Mouse (Mus musculus): ENCODE measurements around the gene Slc6a21. TPM values are rescaled to one million over a fixed set of nuclear protein-coding genes. Genes with fewer than 3 reads are reported as not detected.
A peak's percentile ranks its signal among the peaks of the same experiment; 100 is the strongest.

Gene Slc6a21
- polyA plus RNA-seq, 1 experiment from 2014 or later = not detected

- no peak overlapping the region for H3K27ac ChIP-seq (ENCODE audit: low read length)
- peak overlapping the region; percentile 24 for H3K4me3 ChIP-seq (ENCODE audit: low read depth, low read length)
- H3K9me3 ChIP-seq (replicated peaks; ENCODE audit: control insufficient read depth, low read length, poor library complexity, severe bottlenecking) = no peaks in the 10 kb centered on the region
- peaks cover 2% of the 10 kb centered on the region; the same call in 1 of the 2 replicates for H3K27me3 ChIP-seq (ENCODE audit: control insufficient read depth, insufficient read depth, low read depth, low read length)
- peak overlapping the region; percentile 49 for H3K4me2 ChIP-seq (ENCODE audit: low read length)
- H3K36me3 ChIP-seq (ENCODE audit: control insufficient read depth, insufficient read depth, low read length) = no peaks in the 10 kb centered on the region
- WGBS = 12% methylated on average over 11 of the region's 13 CpGs
- peak overlapping the region; percentile 10 for H3K9ac ChIP-seq (ENCODE audit: low read depth, low read length)
- ATAC-seq = no peak
- peaks cover 9% of the 10 kb centered on the region; the same call in 1 of the 2 replicates for H3K4me1 ChIP-seq (ENCODE audit: control insufficient read depth, insufficient read depth, low read length)
Measured at GRCm38 (mm10) chr7:45304869-45305268, 27.6 kb downstream of the Slc6a21 start.

GRCm38 (mm10) chr7:45305275-45305674 is 28.0 kb downstream of the Slc6a21 start:
- Histone ChIP-seq H3K4me1 (ENCODE audit: control insufficient read depth, insufficient read depth, low read length) (peaks cover 9% of the 10 kb centered on the region; the same call in 1 of the 2 replicates), H3K27me3 (ENCODE audit: control insufficient read depth, insufficient read depth, low read depth, low read length) (peaks cover 2% of the 10 kb centered on the region; the same call in 1 of the 2 replicates), H3K36me3 (ENCODE audit: control insufficient read depth, insufficient read depth, low read length) (no peaks in the 10 kb centered on the region), H3K9me3 (replicated peaks; ENCODE audit: control insufficient read depth, low read length, poor library complexity, severe bottlenecking) (no peaks in the 10 kb centered on the region), H3K27ac (ENCODE audit: low read length) (no peak overlapping the region), H3K4me3 (ENCODE audit: low read depth, low read length) (peak overlapping the region; percentile 24), H3K9ac (ENCODE audit: low read depth, low read length) (peak overlapping the region; percentile 10), H3K4me2 (ENCODE audit: low read length) (peak overlapping the region; percentile 49)
- WGBS = 6% methylated on average over 17 of the region's 17 CpGs
- no peak for ATAC-seq

GRCm38 (mm10) chr7:45308551-45309240 is 31.4 kb downstream of the Slc6a21 start:
- Histone ChIP-seq H3K4me3 (ENCODE audit: low read depth, low read length) (no peak overlapping the region), H3K27me3 (ENCODE audit: control insufficient read depth, insufficient read depth, low read depth, low read length) (no peaks in the 10 kb centered on the region), H3K9ac (ENCODE audit: low read depth, low read length) (no peak overlapping the region; the same call in 1 of the 2 replicates), H3K36me3 (ENCODE audit: control insufficient read depth, insufficient read depth, low read length) (no peaks in the 10 kb centered on the region), H3K27ac (ENCODE audit: low read length) (no peak overlapping the region), H3K4me2 (ENCODE audit: low read length) (no peak overlapping the region), H3K4me1 (ENCODE audit: control insufficient read depth, insufficient read depth, low read length) (peaks cover 8% of the 10 kb centered on the region; the same call in 1 of the 2 replicates), H3K9me3 (replicated peaks; ENCODE audit: control insufficient read depth, low read length, poor library complexity, severe bottlenecking) (no peaks in the 10 kb centered on the region)
- 75% methylated on average over 15 of the region's 15 CpGs for WGBS
- ATAC-seq = no peak

GRCm38 (mm10) chr7:45309455-45309854 is 32.1 kb downstream of the Slc6a21 start:
- WGBS = 9% methylated on average over 9 of the region's 9 CpGs
- H3K4me3 ChIP-seq (ENCODE audit: low read depth, low read length) = no peak overlapping the region
- H3K9ac ChIP-seq (ENCODE audit: low read depth, low read length) = no peak overlapping the region; the same call in 1 of the 2 replicates
- H3K9me3 ChIP-seq (replicated peaks; ENCODE audit: control insufficient read depth, low read length, poor library complexity, severe bottlenecking) = no peaks in the 10 kb centered on the region
- H3K36me3 ChIP-seq (ENCODE audit: control insufficient read depth, insufficient read depth, low read length) = no peaks in the 10 kb centered on the region
- no peak overlapping the region for H3K27ac ChIP-seq (ENCODE audit: low read length)
- H3K27me3 ChIP-seq (ENCODE audit: control insufficient read depth, insufficient read depth, low read depth, low read length) = no peaks in the 10 kb centered on the region
- ATAC-seq = no peak
- peaks cover 8% of the 10 kb centered on the region; the same call in 1 of the 2 replicates for H3K4me1 ChIP-seq (ENCODE audit: control insufficient read depth, insufficient read depth, low read length)
- no peak overlapping the region for H3K4me2 ChIP-seq (ENCODE audit: low read length)

GRCm38 (mm10) chr7:45312023-45312422 is 34.7 kb downstream of the Slc6a21 start:
- no peaks in the 10 kb centered on the region for H3K9me3 ChIP-seq (replicated peaks; ENCODE audit: control insufficient read depth, low read length, poor library complexity, severe bottlenecking)
- H3K4me3 ChIP-seq (ENCODE audit: low read depth, low read length) = no peak overlapping the region
- no peaks in the 10 kb centered on the region for H3K27me3 ChIP-seq (ENCODE audit: control insufficient read depth, insufficient read depth, low read depth, low read length)
- no peak overlapping the region for H3K27ac ChIP-seq (ENCODE audit: low read length)
- 0 out of 2 replicates have a peak overlapping the region, but pooled peaks have one; percentile 10 for H3K9ac ChIP-seq (ENCODE audit: low read depth, low read length)
- WGBS = 78% methylated on average over 8 of the region's 8 CpGs
- H3K36me3 ChIP-seq (ENCODE audit: control insufficient read depth, insufficient read depth, low read length) = peaks cover 3% of the 10 kb centered on the region; the same call in 1 of the 2 replicates
- no peak overlapping the region for H3K4me2 ChIP-seq (ENCODE audit: low read length)
- peaks cover 2% of the 10 kb centered on the region; the same call in 1 of the 2 replicates for H3K4me1 ChIP-seq (ENCODE audit: control insufficient read depth, insufficient read depth, low read length)
- no peak for ATAC-seq

- H3K9ac ChIP-seq (ENCODE audit: low read depth, low read length) = no peak overlapping the region
- peaks cover 3% of the 10 kb centered on the region for H3K36me3 ChIP-seq (ENCODE audit: control insufficient read depth, insufficient read depth, low read length)
- H3K9me3 ChIP-seq (replicated peaks; ENCODE audit: control insufficient read depth, low read length, poor library complexity, severe bottlenecking) = no peaks in the 10 kb centered on the region
- H3K4me1 ChIP-seq (ENCODE audit: control insufficient read depth, insufficient read depth, low read length) = peaks cover 2% of the 10 kb centered on the region; the same call in 1 of the 2 replicates
- no peak overlapping the region for H3K4me2 ChIP-seq (ENCODE audit: low read length)
- ATAC-seq = no peak
- no peaks in the 10 kb centered on the region for H3K27me3 ChIP-seq (ENCODE audit: control insufficient read depth, insufficient read depth, low read depth, low read length)
- H3K27ac ChIP-seq (ENCODE audit: low read length) = 0 out of 2 replicates have a peak overlapping the region, but pooled peaks have one; percentile 2
- WGBS = 33% methylated on average over 10 of the region's 10 CpGs
- no peak overlapping the region for H3K4me3 ChIP-seq (ENCODE audit: low read depth, low read length)
Measured at GRCm38 (mm10) chr7:45312686-45313453, 35.6 kb downstream of the Slc6a21 start.

- H3K4me3 ChIP-seq (ENCODE audit: low read depth, low read length) = no peak overlapping the region
- H3K27ac ChIP-seq (ENCODE audit: low read length) = 0 out of 2 replicates have a peak overlapping the region, but pooled peaks have one; percentile 2
- H3K4me1 ChIP-seq (ENCODE audit: control insufficient read depth, insufficient read depth, low read length) = peaks cover 2% of the 10 kb centered on the region; the same call in 1 of the 2 replicates
- no peak overlapping the region for H3K4me2 ChIP-seq (ENCODE audit: low read length)
- no peak for ATAC-seq
- peaks cover 6% of the 10 kb centered on the region for H3K36me3 ChIP-seq (ENCODE audit: control insufficient read depth, insufficient read depth, low read length)
- no peaks in the 10 kb centered on the region for H3K9me3 ChIP-seq (replicated peaks; ENCODE audit: control insufficient read depth, low read length, poor library complexity, severe bottlenecking)
- 41% methylated on average over 9 of the region's 9 CpGs for WGBS
- H3K27me3 ChIP-seq (ENCODE audit: control insufficient read depth, insufficient read depth, low read depth, low read length) = no peaks in the 10 kb centered on the region
- no peak overlapping the region for H3K9ac ChIP-seq (ENCODE audit: low read depth, low read length)
Measured at GRCm38 (mm10) chr7:45313495-45313894, 36.2 kb downstream of the Slc6a21 start.

GRCm38 (mm10) chr7:45315182-45315701 is 37.9 kb downstream of the Slc6a21 start:
- no peak overlapping the region for H3K4me3 ChIP-seq (ENCODE audit: low read depth, low read length)
- no peak overlapping the region for H3K27ac ChIP-seq (ENCODE audit: low read length)
- no peaks in the 10 kb centered on the region for H3K9me3 ChIP-seq (replicated peaks; ENCODE audit: control insufficient read depth, low read length, poor library complexity, severe bottlenecking)
- H3K36me3 ChIP-seq (ENCODE audit: control insufficient read depth, insufficient read depth, low read length) = peaks cover 6% of the 10 kb centered on the region
- no peaks in the 10 kb centered on the region for H3K27me3 ChIP-seq (ENCODE audit: control insufficient read depth, insufficient read depth, low read depth, low read length)
- peaks cover 2% of the 10 kb centered on the region; the same call in 1 of the 2 replicates for H3K4me1 ChIP-seq (ENCODE audit: control insufficient read depth, insufficient read depth, low read length)
- no peak for ATAC-seq
- H3K4me2 ChIP-seq (ENCODE audit: low read length) = no peak overlapping the region
- no peak overlapping the region for H3K9ac ChIP-seq (ENCODE audit: low read depth, low read length)
- 87% methylated on average over 10 of the region's 10 CpGs for WGBS

Measured in midbrain, embryonic 16.5 days (tissue).